Mouse (Mus musculus): ENCODE results near the gene 9230112D13Rik. TPM values are rescaled to one million over a fixed set of nuclear protein-coding genes. Genes with fewer than 3 reads are reported as not detected.

9230112D13Rik gene
- polyA plus RNA-seq, 1 experiment from 2014 or later, result not detected

DNA sequence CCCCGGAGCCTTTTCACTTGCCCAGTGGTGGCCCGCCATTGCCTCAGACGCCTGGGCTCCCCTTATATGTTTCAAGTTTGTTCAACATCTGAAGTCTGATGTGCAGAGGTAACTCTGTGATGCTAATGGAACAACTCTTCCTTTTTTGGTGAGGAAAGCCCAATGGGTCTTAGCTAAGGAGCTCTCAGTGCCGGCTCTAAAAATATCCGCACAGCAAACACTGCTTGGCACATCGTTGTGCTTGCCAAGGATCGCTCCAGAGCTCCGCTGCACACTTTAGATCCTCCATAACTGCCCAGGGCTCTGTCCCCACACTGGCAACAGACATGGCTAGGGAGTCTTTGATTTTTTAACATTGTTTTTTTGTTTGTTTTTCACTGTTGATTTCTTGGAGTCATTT lies 6.2 kb upstream of the 9230112D13Rik start:
- no peak for ATAC-seq
- H3K27ac ChIP-seq (ENCODE audit: low read length), result no peak overlapping the region
- no peak overlapping the region for H3K4me2 ChIP-seq (ENCODE audit: low read length)
- no peaks in the 10 kb centered on the region for H3K36me3 ChIP-seq (ENCODE audit: control insufficient read depth, insufficient read depth)
- no peaks in the 10 kb centered on the region for H3K4me1 ChIP-seq (replicated peaks; ENCODE audit: control insufficient read depth, insufficient read depth, low read length)
- no peaks in the 10 kb centered on the region; the same call in 1 of the 2 replicates for H3K9me3 ChIP-seq (ENCODE audit: control insufficient read depth, low read length)
- WGBS, result 68% methylated on average over 8 of the region's 8 CpGs
- H3K27me3 ChIP-seq (replicated peaks; ENCODE audit: control insufficient read depth, insufficient read depth, low read length), result no peaks in the 10 kb centered on the region
- no peak overlapping the region for H3K9ac ChIP-seq (replicated peaks; ENCODE audit: low read depth, low read length)
- no peak overlapping the region for H3K4me3 ChIP-seq (replicated peaks; ENCODE audit: low read length)

- Histone ChIP-seq H3K4me2 (ENCODE audit: low read length) (no peak overlapping the region), H3K9me3 (ENCODE audit: control insufficient read depth, low read length) (no peaks in the 10 kb centered on the region), H3K9ac (replicated peaks; ENCODE audit: low read depth, low read length) (no peak overlapping the region), H3K36me3 (ENCODE audit: control insufficient read depth, insufficient read depth) (no peaks in the 10 kb centered on the region), H3K27ac (ENCODE audit: low read length) (no peak overlapping the region), H3K4me3 (replicated peaks; ENCODE audit: low read length) (no peak overlapping the region), H3K27me3 (replicated peaks; ENCODE audit: control insufficient read depth, insufficient read depth, low read length) (no peaks in the 10 kb centered on the region), H3K4me1 (replicated peaks; ENCODE audit: control insufficient read depth, insufficient read depth, low read length) (no peaks in the 10 kb centered on the region)
- no peak for ATAC-seq
- WGBS, result 90% methylated on average over 8 of the region's 8 CpGs
Observed at GRCm38 (mm10) chr14:34517959-34518544, 4.5 kb downstream of the 9230112D13Rik start.

DNA sequence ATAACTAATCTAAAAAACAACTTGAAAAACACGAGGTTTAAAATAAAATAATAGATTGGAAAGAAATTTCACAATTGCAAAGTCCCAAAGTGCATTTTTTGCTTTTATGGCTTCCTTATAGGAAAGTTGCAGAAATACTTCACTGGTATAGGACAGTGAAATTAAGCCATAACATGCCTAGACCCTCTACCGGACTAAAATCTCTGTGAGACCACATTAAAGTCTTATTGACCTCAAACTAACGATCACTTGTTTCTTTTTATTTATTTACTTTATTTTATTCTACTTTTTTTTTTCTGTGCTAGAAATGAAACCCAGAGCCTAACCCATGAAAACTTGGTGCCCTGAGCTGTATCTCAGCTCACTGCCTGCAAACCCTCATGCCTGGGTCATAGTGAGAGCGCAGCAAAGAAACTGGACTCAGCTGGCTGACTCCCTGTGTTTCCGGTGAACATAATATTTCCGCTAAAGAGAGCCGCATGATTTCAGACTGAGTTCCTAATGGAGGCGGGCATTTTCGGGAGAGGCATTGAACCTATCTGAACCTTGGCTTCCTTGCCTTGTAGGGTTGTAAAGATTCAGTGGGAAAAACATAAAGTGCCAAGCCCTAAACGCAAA lies 5.5 kb downstream of the 9230112D13Rik start:
- Histone ChIP-seq H3K27me3 (replicated peaks; ENCODE audit: control insufficient read depth, insufficient read depth, low read length) (no peaks in the 10 kb centered on the region), H3K4me1 (replicated peaks; ENCODE audit: control insufficient read depth, insufficient read depth, low read length) (no peaks in the 10 kb centered on the region), H3K36me3 (ENCODE audit: control insufficient read depth, insufficient read depth) (no peaks in the 10 kb centered on the region), H3K9ac (replicated peaks; ENCODE audit: low read depth, low read length) (no peak overlapping the region), H3K27ac (ENCODE audit: low read length) (no peak overlapping the region), H3K9me3 (ENCODE audit: control insufficient read depth, low read length) (no peaks in the 10 kb centered on the region), H3K4me2 (ENCODE audit: low read length) (no peak overlapping the region), H3K4me3 (replicated peaks; ENCODE audit: low read length) (no peak overlapping the region)
- ATAC-seq, result no peak
- 91% methylated on average over 10 of the region's 10 CpGs for WGBS

DNA sequence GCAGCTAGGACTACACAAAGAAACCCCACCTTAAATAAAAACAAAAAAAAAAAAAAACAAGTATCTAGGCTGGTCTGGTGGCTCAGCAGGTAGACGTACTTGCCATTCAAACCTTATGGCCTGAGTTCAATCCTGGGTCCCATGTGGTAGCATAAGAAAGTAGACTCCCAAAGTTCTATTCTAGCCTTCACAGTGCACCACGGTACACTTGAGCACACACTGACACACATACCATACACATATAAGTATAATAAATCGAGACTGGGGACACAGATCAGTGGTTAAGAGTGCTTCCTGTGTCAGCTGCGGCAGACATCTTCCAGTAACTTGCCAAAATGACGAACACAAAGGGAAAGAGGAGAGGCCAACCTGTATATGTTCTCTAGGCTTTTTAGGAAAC lies 6.7 kb downstream of the 9230112D13Rik start:
- H3K9ac ChIP-seq (replicated peaks; ENCODE audit: low read depth, low read length), result no peak overlapping the region
- H3K9me3 ChIP-seq (ENCODE audit: control insufficient read depth, low read length), result no peaks in the 10 kb centered on the region
- ATAC-seq, result no peak
- WGBS, result 90% methylated on average over 5 of the region's 5 CpGs
- no peaks in the 10 kb centered on the region for H3K27me3 ChIP-seq (replicated peaks; ENCODE audit: control insufficient read depth, insufficient read depth, low read length)
- no peak overlapping the region for H3K27ac ChIP-seq (ENCODE audit: low read length)
- H3K4me3 ChIP-seq (replicated peaks; ENCODE audit: low read length), result no peak overlapping the region
- no peak overlapping the region for H3K4me2 ChIP-seq (ENCODE audit: low read length)
- no peaks in the 10 kb centered on the region for H3K36me3 ChIP-seq (ENCODE audit: control insufficient read depth, insufficient read depth)
- no peaks in the 10 kb centered on the region for H3K4me1 ChIP-seq (replicated peaks; ENCODE audit: control insufficient read depth, insufficient read depth, low read length)

GRCm38 (mm10) chr14:34514120-34514519 lies 8.5 kb downstream of the 9230112D13Rik start:
- Histone ChIP-seq H3K27me3 (replicated peaks; ENCODE audit: control insufficient read depth, insufficient read depth, low read length) (no peaks in the 10 kb centered on the region), H3K36me3 (ENCODE audit: control insufficient read depth, insufficient read depth) (no peaks in the 10 kb centered on the region), H3K4me1 (replicated peaks; ENCODE audit: control insufficient read depth, insufficient read depth, low read length) (peaks cover 1% of the 10 kb centered on the region; the same call in 1 of the 2 replicates), H3K27ac (ENCODE audit: low read length) (no peak overlapping the region), H3K4me2 (ENCODE audit: low read length) (no peak overlapping the region), H3K4me3 (replicated peaks; ENCODE audit: low read length) (no peak overlapping the region), H3K9ac (replicated peaks; ENCODE audit: low read depth, low read length) (no peak overlapping the region), H3K9me3 (ENCODE audit: control insufficient read depth, low read length) (no peaks in the 10 kb centered on the region)
- no peak for ATAC-seq
- WGBS, result 39% methylated on average over 6 of the region's 6 CpGs

DNA sequence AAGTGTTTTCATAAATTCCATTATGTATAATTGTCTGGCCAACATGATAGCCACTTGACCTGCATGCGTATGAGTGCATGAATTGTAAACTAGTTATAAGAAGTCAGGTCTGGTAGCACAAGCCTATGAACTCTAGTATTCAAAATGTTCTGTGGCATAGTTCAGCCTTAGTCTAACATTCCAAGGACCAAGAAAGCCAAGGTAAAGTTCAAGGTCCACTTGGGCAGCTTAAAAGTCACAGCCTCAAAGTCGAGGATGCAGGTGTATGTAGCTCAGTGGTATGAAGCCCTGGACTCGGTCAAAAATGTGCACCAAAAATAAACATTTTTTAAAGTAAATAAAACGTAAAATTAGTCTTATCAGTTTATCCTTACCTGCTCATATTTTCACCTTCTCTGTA lies 10.0 kb downstream of the 9230112D13Rik start:
- no peak for ATAC-seq
- no peak overlapping the region for H3K27ac ChIP-seq (ENCODE audit: low read length)
- no peaks in the 10 kb centered on the region for H3K9me3 ChIP-seq (ENCODE audit: control insufficient read depth, low read length)
- H3K27me3 ChIP-seq (replicated peaks; ENCODE audit: control insufficient read depth, insufficient read depth, low read length), result no peaks in the 10 kb centered on the region
- no peak overlapping the region for H3K4me3 ChIP-seq (replicated peaks; ENCODE audit: low read length)
- H3K36me3 ChIP-seq (ENCODE audit: control insufficient read depth, insufficient read depth), result no peaks in the 10 kb centered on the region
- no peak overlapping the region for H3K4me2 ChIP-seq (ENCODE audit: low read length)
- H3K9ac ChIP-seq (replicated peaks; ENCODE audit: low read depth, low read length), result no peak overlapping the region
- peaks cover 16% of the 10 kb centered on the region for H3K4me1 ChIP-seq (replicated peaks; ENCODE audit: control insufficient read depth, insufficient read depth, low read length)
- WGBS, result 92% methylated on average over 4 of the region's 4 CpGs

DNA sequence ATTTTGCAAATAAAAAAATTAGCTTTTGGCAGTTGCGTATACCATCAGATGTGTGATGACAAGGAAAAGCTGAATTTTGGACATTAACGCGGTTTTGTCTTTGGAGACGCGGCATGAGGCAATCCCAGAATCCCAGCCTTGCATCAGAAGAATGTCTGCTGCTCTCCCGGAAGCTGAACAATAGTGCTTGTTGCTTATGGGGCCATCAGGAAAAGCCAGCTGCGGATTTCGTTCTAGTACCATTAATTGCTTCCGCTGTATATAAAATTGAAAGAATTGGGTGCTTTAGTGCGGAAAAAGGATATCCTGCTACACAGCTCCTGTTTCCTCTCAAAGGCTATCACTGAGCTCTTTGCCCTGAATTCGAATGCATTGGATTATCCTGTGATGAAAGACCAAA lies 10.7 kb downstream of the 9230112D13Rik start:
- no peak overlapping the region for H3K27ac ChIP-seq (ENCODE audit: low read length)
- no peaks in the 10 kb centered on the region for H3K9me3 ChIP-seq (ENCODE audit: control insufficient read depth, low read length)
- no peaks in the 10 kb centered on the region for H3K36me3 ChIP-seq (ENCODE audit: control insufficient read depth, insufficient read depth)
- H3K4me3 ChIP-seq (replicated peaks; ENCODE audit: low read length), result no peak overlapping the region
- H3K27me3 ChIP-seq (replicated peaks; ENCODE audit: control insufficient read depth, insufficient read depth, low read length), result no peaks in the 10 kb centered on the region
- 0 out of 2 replicates have a peak overlapping the region, but pooled peaks have one; percentile 7 for H3K4me2 ChIP-seq (ENCODE audit: low read length)
- ATAC-seq, result no peak
- 54% methylated on average over 11 of the region's 11 CpGs for WGBS
- H3K9ac ChIP-seq (replicated peaks; ENCODE audit: low read depth, low read length), result no peak overlapping the region
- peaks cover 16% of the 10 kb centered on the region for H3K4me1 ChIP-seq (replicated peaks; ENCODE audit: control insufficient read depth, insufficient read depth, low read length)

GRCm38 (mm10) chr14:34508842-34509439 lies 13.7 kb downstream of the 9230112D13Rik start:
- no peaks in the 10 kb centered on the region for H3K9me3 ChIP-seq (ENCODE audit: control insufficient read depth, low read length)
- WGBS, result 37% methylated on average over 7 of the region's 7 CpGs
- no peaks in the 10 kb centered on the region for H3K27me3 ChIP-seq (replicated peaks; ENCODE audit: control insufficient read depth, insufficient read depth, low read length)
- no peaks in the 10 kb centered on the region for H3K36me3 ChIP-seq (ENCODE audit: control insufficient read depth, insufficient read depth)
- H3K27ac ChIP-seq (ENCODE audit: low read length), result 0 out of 2 replicates have a peak overlapping the region, but pooled peaks have one; percentile 2
- peak; percentile 59 for ATAC-seq
- H3K4me3 ChIP-seq (replicated peaks; ENCODE audit: low read length), result no peak overlapping the region
- no peak overlapping the region for H3K4me2 ChIP-seq (ENCODE audit: low read length)
- no peak overlapping the region for H3K9ac ChIP-seq (replicated peaks; ENCODE audit: low read depth, low read length)
- H3K4me1 ChIP-seq (replicated peaks; ENCODE audit: control insufficient read depth, insufficient read depth, low read length), result peaks cover 21% of the 10 kb centered on the region

GRCm38 (mm10) chr14:34508187-34508840 lies 14.3 kb downstream of the 9230112D13Rik start:
- peak; percentile 81 for ATAC-seq
- Histone ChIP-seq H3K36me3 (ENCODE audit: control insufficient read depth, insufficient read depth) (no peaks in the 10 kb centered on the region), H3K9ac (replicated peaks; ENCODE audit: low read depth, low read length) (no peak overlapping the region), H3K27ac (ENCODE audit: low read length) (peak overlapping the region; percentile 29; the same call in 1 of the 2 replicates), H3K4me3 (replicated peaks; ENCODE audit: low read length) (no peak overlapping the region), H3K27me3 (replicated peaks; ENCODE audit: control insufficient read depth, insufficient read depth, low read length) (no peaks in the 10 kb centered on the region), H3K4me1 (replicated peaks; ENCODE audit: control insufficient read depth, insufficient read depth, low read length) (peaks cover 25% of the 10 kb centered on the region), H3K9me3 (ENCODE audit: control insufficient read depth, low read length) (no peaks in the 10 kb centered on the region), H3K4me2 (ENCODE audit: low read length) (no peak overlapping the region)
- WGBS, result 16% methylated on average over 4 of the region's 4 CpGs
